ENCODE assay signal across 9 mouse cellular contexts in genomic region chr10:80118552-80118951, GRCm38 (mm10). TPM values are rescaled to one million over a fixed set of nuclear protein-coding genes. Genes with fewer than 3 reads are reported as not detected.
DNase-seq lines count a peak whose midpoint lies in the region; ATAC-seq and TF ChIP-seq lines count a peak whose summit lies in the region.
"Had no signal": no experiment of that assay in that cellular context is flagged by ENCODE, and none has a peak within 500 bp of the region (broad histone marks: within the 10 kb centered on the region; RNA-seq: fewer than 3 reads in every experiment).

No protein-coding gene starts in this region.

- H3K27ac ChIP-seq in forebrain, embryonic 12.5 days = peak overlapping the region; percentile 60; the same call in 1 of the 2 replicates
- H3K27ac ChIP-seq in liver, embryonic 14.5 days = peak overlapping the region; percentile 69; the same call in 1 of the 2 replicates

- no peak for TF ChIP-seq CTCF in C2C12 (IDR thresholded peaks at IDR 0.05; ENCODE audit: control insufficient read depth, insufficient read depth, insufficient read length)
- TF ChIP-seq CTCF in liver, embryonic 14.5 days (IDR thresholded peaks at IDR 0.05; ENCODE audit: low read depth) = no peak

- H3K4me2 ChIP-seq in forebrain, embryonic 12.5 days = peak overlapping the region; percentile 98
- peak overlapping the region; percentile 81 for H3K4me2 ChIP-seq in liver, embryonic 14.5 days (ENCODE audit: low read depth)

- H3K36me3 ChIP-seq in erythroblast, embryonic 14.5 days (ENCODE audit: control insufficient read depth) = peaks cover 71% of the 10 kb centered on the region
- peaks cover 46% of the 10 kb centered on the region for H3K36me3 ChIP-seq in C2C12 (ENCODE audit: control insufficient read depth, insufficient read depth)
- peaks cover 40% of the 10 kb centered on the region for H3K36me3 ChIP-seq in forebrain, embryonic 12.5 days (replicated peaks)
- peaks cover 54% of the 10 kb centered on the region for H3K36me3 ChIP-seq in liver, embryonic 14.5 days (replicated peaks; ENCODE audit: control insufficient read depth, insufficient read depth, low read depth)

- H3K4me1 ChIP-seq in erythroblast, embryonic 14.5 days (ENCODE audit: control insufficient read depth) = peaks cover 78% of the 10 kb centered on the region
- H3K4me1 ChIP-seq in forebrain, embryonic 12.5 days = peaks cover 45% of the 10 kb centered on the region
- peaks cover 26 to 36% of the 10 kb centered on the region in 2 experiments for H3K4me1 ChIP-seq in liver, embryonic 14.5 days (replicated peaks; ENCODE audit: control insufficient read depth in 2 of 2, insufficient read depth in 2 of 2, low read length in 1 of 2)

- peaks cover 80% of the 10 kb centered on the region for H3K79me2 ChIP-seq in C2C12 (ENCODE audit: control insufficient read depth, insufficient read depth)

- peaks cover 78% of the 10 kb centered on the region for H3K79me3 ChIP-seq in C2C12 (ENCODE audit: low read depth)

- no peaks in the 10 kb centered on the region for H3K27me3 ChIP-seq in erythroblast, embryonic 14.5 days (ENCODE audit: control insufficient read depth)
- H3K27me3 ChIP-seq in C2C12 (ENCODE audit: control insufficient read depth, insufficient read depth, insufficient read length) = no peaks in the 10 kb centered on the region
- no peaks in the 10 kb centered on the region for H3K27me3 ChIP-seq in forebrain, embryonic 12.5 days
- no peaks in the 10 kb centered on the region for H3K27me3 ChIP-seq in liver, embryonic 14.5 days (ENCODE audit: control insufficient read depth, insufficient read depth, low read length)

- no peak for ATAC-seq in erythroblast, adult 5-6 weeks (replicated peaks; ENCODE audit: low FRiP score, poor library complexity, severe bottlenecking)
- no peak for ATAC-seq in forebrain, embryonic 12.5 days (ENCODE audit: low FRiP score)
- ATAC-seq in liver, embryonic 14.5 days (ENCODE audit: insufficient read depth) = no peak
- no peak for ATAC-seq in granulocyte monocyte progenitor cell, adult 5-6 weeks (replicated peaks; ENCODE audit: poor library complexity, severe bottlenecking)
- ATAC-seq: CD4-positive, CD25-positive, alpha-beta regulatory T cell, adult 4 months had no signal

- peak overlapping the region; percentile 79 for H3K4me3 ChIP-seq in erythroblast, embryonic 14.5 days (replicated peaks)
- no peak overlapping the region for H3K4me3 ChIP-seq in C2C12 (ENCODE audit: insufficient read depth, poor library complexity, severe bottlenecking)
- H3K4me3 ChIP-seq in forebrain, embryonic 12.5 days (replicated peaks) = peak overlapping the region; percentile 94
- H3K4me3 ChIP-seq in liver, embryonic 14.5 days (ENCODE audit: insufficient read depth in 1 of 2, low read depth in 2 of 2, low read length in 2 of 2) = peak overlapping the region; percentile 85 to 97

- TF ChIP-seq EP300 in liver, embryonic 14.5 days (IDR thresholded peaks at IDR 0.05; ENCODE audit: low read depth) = no peak

- peaks cover 9% of the 10 kb centered on the region for H3K9me3 ChIP-seq in erythroblast, embryonic 14.5 days (ENCODE audit: control insufficient read depth, low read length)
- no peaks in the 10 kb centered on the region for H3K9me3 ChIP-seq in forebrain, embryonic 12.5 days
- no peaks in the 10 kb centered on the region for H3K9me3 ChIP-seq in liver, embryonic 14.5 days (ENCODE audit: control insufficient read depth, low read length)

- peak overlapping the region; percentile 9 for H3ac ChIP-seq in C2C12 (ENCODE audit: control insufficient read depth, insufficient read length, low read depth)

- WGBS in forebrain, embryonic 12.5 days = 53% methylated on average over 6 of the region's 6 CpGs
- 76% methylated on average over 6 of the region's 6 CpGs for WGBS in liver, embryonic 14.5 days (ENCODE audit: insufficient replicate concordance)

- DNase-seq in liver, embryonic 14.5 days (ENCODE audit: low read depth in 3 of 3, low spot score in 3 of 3) = no peak
- no peak for DNase-seq in urinary bladder, adult 2 months (ENCODE audit: low spot score)
- DNase-seq in urinary bladder, postnatal 4 days (ENCODE audit: low spot score in 2 of 2) = no peak

- H3K9ac ChIP-seq in forebrain, embryonic 12.5 days = peak overlapping the region; percentile 85
- H3K9ac ChIP-seq in liver, embryonic 14.5 days (replicated peaks) = peak overlapping the region; percentile 99

TF ChIP-seq in C2C12, 6 proteins besides CTCF, POLR2A, EP300 and RAD21:
- TF ChIP-seq USF1 (IDR thresholded peaks at IDR 0.05; ENCODE audit: low read depth) = no peak
- no peak for TF ChIP-seq MYOD1 (IDR thresholded peaks at IDR 0.05; ENCODE audit: control insufficient read depth, insufficient read length, low read depth)
- no peak for TF ChIP-seq CEBPB (IDR thresholded peaks at IDR 0.05; ENCODE audit: low read depth)
- TF ChIP-seq FOSL1 (IDR thresholded peaks at IDR 0.05; ENCODE audit: insufficient read depth, low read length, poor library complexity, severe bottlenecking) = no peak
- no peak for TF ChIP-seq MAX (IDR thresholded peaks at IDR 0.05)
- no peak for TF ChIP-seq MYOG (IDR thresholded peaks at IDR 0.05; ENCODE audit: control insufficient read depth, extremely low read depth, insufficient read length)

RNA-seq across cellular contexts. Expression of gene Stk11, which starts 2.9 kb away (rescaled TPM):
- 69.2 and 71.6 TPM in 2 replicates for polyA plus RNA-seq in erythroblast, embryonic 14.5 days (2012)
- 47.7 and 60.0 TPM in 2 replicates for total RNA-seq in erythroblast, adult 5-6 weeks (2015; ENCODE audit: low replicate concordance)
- 152 and 195 TPM in 2 replicates for total RNA-seq in erythroblast, adult 5-6 weeks (2017; ENCODE audit: low replicate concordance)
- 106 TPM for polyA plus RNA-seq in C2C12 (2012; fragmentation: generic; extraction: Trizol)
- polyA plus RNA-seq in forebrain, embryonic 12.5 days (2016; fragmentation: Nextera tagmentation; extraction: Ambion mirVana) = 20.8 and 23.2 TPM in 2 replicates
- 80.5 and 88.8 TPM in 2 replicates for polyA plus RNA-seq in liver, embryonic 14.5 days (2012; rRNA removed)
- 17.4 and 18.9 TPM in 2 replicates for polyA plus RNA-seq in liver, embryonic 14.5 days (2014; fragmentation: Nextera tagmentation; extraction: Ambion mirVana)
- polyA plus RNA-seq in urinary bladder, adult 2 months (2012; rRNA removed) = 77.3 and 89.9 TPM in 2 replicates
- total RNA-seq in granulocyte monocyte progenitor cell, adult 5-6 weeks (2014; fragmentation: Nextera tagmentation) = 94.5 and 150 TPM in 2 replicates
- 121 and 132 TPM in 2 replicates for total RNA-seq in granulocyte monocyte progenitor cell, adult 5-6 weeks (2017)

RNA-seq across cellular contexts. Expression of gene Sbno2, which starts 13.2 kb away (rescaled TPM):
- polyA plus RNA-seq in erythroblast, embryonic 14.5 days (2012) = 3.4 and 3.9 TPM in 2 replicates
- total RNA-seq in erythroblast, adult 5-6 weeks (2015; ENCODE audit: low replicate concordance) = 9.2 and 12.5 TPM in 2 replicates
- 17.1 and 20.9 TPM in 2 replicates for total RNA-seq in erythroblast, adult 5-6 weeks (2017; ENCODE audit: low replicate concordance)
- polyA plus RNA-seq in C2C12 (2012; fragmentation: generic; extraction: Trizol) = 29.4 TPM
- polyA plus RNA-seq in forebrain, embryonic 12.5 days (2016; fragmentation: Nextera tagmentation; extraction: Ambion mirVana) = 14.8 and 16.4 TPM in 2 replicates
- 10.0 and 10.1 TPM in 2 replicates for polyA plus RNA-seq in liver, embryonic 14.5 days (2012; rRNA removed)
- polyA plus RNA-seq in liver, embryonic 14.5 days (2014; fragmentation: Nextera tagmentation; extraction: Ambion mirVana) = 6.6 and 7.6 TPM in 2 replicates
- polyA plus RNA-seq in urinary bladder, adult 2 months (2012; rRNA removed) = 34.0 and 35.4 TPM in 2 replicates
- 42.4 and 43.6 TPM in 2 replicates for total RNA-seq in granulocyte monocyte progenitor cell, adult 5-6 weeks (2014; fragmentation: Nextera tagmentation)
- 18.0 and 24.5 TPM in 2 replicates for total RNA-seq in granulocyte monocyte progenitor cell, adult 5-6 weeks (2017)

RNA-seq across cellular contexts. Expression of gene Atp5d, which starts 19.9 kb away (rescaled TPM):
- 139 and 144 TPM in 2 replicates for polyA plus RNA-seq in erythroblast, embryonic 14.5 days (2012)
- total RNA-seq in erythroblast, adult 5-6 weeks (2015; ENCODE audit: low replicate concordance) = 43.3 and 48.8 TPM in 2 replicates
- 12.1 and 17.3 TPM in 2 replicates for total RNA-seq in erythroblast, adult 5-6 weeks (2017; ENCODE audit: low replicate concordance)
- polyA plus RNA-seq in C2C12 (2012; fragmentation: generic; extraction: Trizol) = 720 TPM
- polyA plus RNA-seq in forebrain, embryonic 12.5 days (2016; fragmentation: Nextera tagmentation; extraction: Ambion mirVana) = 405 and 428 TPM in 2 replicates
- polyA plus RNA-seq in liver, embryonic 14.5 days (2012; rRNA removed) = 196 and 211 TPM in 2 replicates
- 249 and 270 TPM in 2 replicates for polyA plus RNA-seq in liver, embryonic 14.5 days (2014; fragmentation: Nextera tagmentation; extraction: Ambion mirVana)
- polyA plus RNA-seq in urinary bladder, adult 2 months (2012; rRNA removed) = 367 and 372 TPM in 2 replicates
- total RNA-seq in granulocyte monocyte progenitor cell, adult 5-6 weeks (2014; fragmentation: Nextera tagmentation) = 193 and 253 TPM in 2 replicates
- total RNA-seq in granulocyte monocyte progenitor cell, adult 5-6 weeks (2017) = 47.4 and 49.6 TPM in 2 replicates

RNA-seq across cellular contexts. Expression of gene Cbarp, which starts 22.1 kb away (rescaled TPM):
- polyA plus RNA-seq in erythroblast, embryonic 14.5 days (2012) = 0.15 and 0.52 TPM in 2 replicates
- not detected in 2 replicates for total RNA-seq in erythroblast, adult 5-6 weeks (2015; ENCODE audit: low replicate concordance)
- not detected in 2 replicates for total RNA-seq in erythroblast, adult 5-6 weeks (2017; ENCODE audit: low replicate concordance)
- 12.1 TPM for polyA plus RNA-seq in C2C12 (2012; fragmentation: generic; extraction: Trizol)
- polyA plus RNA-seq in forebrain, embryonic 12.5 days (2016; fragmentation: Nextera tagmentation; extraction: Ambion mirVana) = 13.2 and 13.8 TPM in 2 replicates
- polyA plus RNA-seq in liver, embryonic 14.5 days (2012; rRNA removed) = 1.8 and 2.2 TPM in 2 replicates
- polyA plus RNA-seq in liver, embryonic 14.5 days (2014; fragmentation: Nextera tagmentation; extraction: Ambion mirVana) = 0.42 and 1.1 TPM in 2 replicates
- 9.2 and 12.2 TPM in 2 replicates for polyA plus RNA-seq in urinary bladder, adult 2 months (2012; rRNA removed)
- 0.73 and 5.3 TPM in 2 replicates for total RNA-seq in granulocyte monocyte progenitor cell, adult 5-6 weeks (2014; fragmentation: Nextera tagmentation)
- total RNA-seq in granulocyte monocyte progenitor cell, adult 5-6 weeks (2017) = 0.36 TPM in 1 of 2 replicates, not detected in the other

RNA-seq across cellular contexts. Expression of gene Midn, which starts 29.5 kb away (rescaled TPM):
- polyA plus RNA-seq in erythroblast, embryonic 14.5 days (2012) = 7.0 and 9.3 TPM in 2 replicates
- total RNA-seq in erythroblast, adult 5-6 weeks (2015; ENCODE audit: low replicate concordance) = 5.0 and 7.7 TPM in 2 replicates
- total RNA-seq in erythroblast, adult 5-6 weeks (2017; ENCODE audit: low replicate concordance) = 3.9 and 7.4 TPM in 2 replicates
- 77.5 TPM for polyA plus RNA-seq in C2C12 (2012; fragmentation: generic; extraction: Trizol)
- 45.0 and 50.3 TPM in 2 replicates for polyA plus RNA-seq in forebrain, embryonic 12.5 days (2016; fragmentation: Nextera tagmentation; extraction: Ambion mirVana)
- polyA plus RNA-seq in liver, embryonic 14.5 days (2012; rRNA removed) = 9.1 and 10.3 TPM in 2 replicates
- polyA plus RNA-seq in liver, embryonic 14.5 days (2014; fragmentation: Nextera tagmentation; extraction: Ambion mirVana) = 5.1 and 5.7 TPM in 2 replicates
- 21.2 and 30.5 TPM in 2 replicates for polyA plus RNA-seq in urinary bladder, adult 2 months (2012; rRNA removed)
- total RNA-seq in granulocyte monocyte progenitor cell, adult 5-6 weeks (2014; fragmentation: Nextera tagmentation) = 26.7 and 36.8 TPM in 2 replicates
- 10.0 and 17.4 TPM in 2 replicates for total RNA-seq in granulocyte monocyte progenitor cell, adult 5-6 weeks (2017)
